Mouse (Mus musculus) CH12.LX (cell line): Measurements from ENCODE around the gene Fn1.

ENCODE experiments used
- CHD1 ChIP-seq: IDR thresholded peaks from 2 replicates; pipeline ENCODE4 v1.6.1; 2012; ENCODE audit warnings: low read depth, low read length, improper control_type of control experiment, inconsistent platforms
- CTCF ChIP-seq, 2 experiments: IDR thresholded peaks in 1 of 2; conservative IDR thresholded peaks in 1 of 2; 2 replicates each; pipeline ENCODE4 v1.5.1; 2011 to 2012; ENCODE audit warnings: low read depth in 2 of 2, low read length in 2 of 2, improper control_type of control experiment in 1 of 2, inconsistent platforms in 1 of 2, mild to moderate bottlenecking in 1 of 2, moderate library complexity in 1 of 2
- E2F4 ChIP-seq: IDR thresholded peaks from 2 replicates; pipeline ENCODE4 v1.6.1; 2011; ENCODE audit warnings: low read depth, low read length, improper control_type of control experiment; ENCODE audit not compliant: insufficient replicate concordance
- JUND ChIP-seq: conservative IDR thresholded peaks from 2 replicates; pipeline ENCODE4 v1.6.1; 2011; ENCODE audit warnings: low read depth, low read length, improper control_type of control experiment
- MAFK ChIP-seq: IDR thresholded peaks from 2 replicates; pipeline ENCODE4 v1.6.1; 2011; ENCODE audit warnings: low read length, improper control_type of control experiment; ENCODE audit not compliant: insufficient replicate concordance
- NRF1 ChIP-seq: IDR thresholded peaks from 2 replicates; pipeline ENCODE4 v1.6.1; 2014; ENCODE audit warnings: low read depth, mild to moderate bottlenecking, inconsistent platforms, low read length, improper control_type of control experiment, moderate library complexity
- PAX5 ChIP-seq: IDR thresholded peaks from 2 replicates; pipeline ENCODE4 v1.6.1; 2012; ENCODE audit warnings: low read length, inconsistent platforms, mixed read lengths
- POLR2A ChIP-seq: IDR thresholded peaks from 2 replicates; pipeline ENCODE4 v1.6.1; 2011; ENCODE audit warnings: low read depth, mild to moderate bottlenecking, improper control_type of control experiment, low read length
- TCF12 ChIP-seq: IDR thresholded peaks from 2 replicates; pipeline ENCODE4 v1.6.1; 2014; ENCODE audit warnings: low read depth, mild to moderate bottlenecking, inconsistent platforms, low read length, improper control_type of control experiment
- USF2 ChIP-seq: conservative IDR thresholded peaks from 2 replicates; pipeline ENCODE4 v1.6.1; 2011; ENCODE audit warnings: low read depth, low read length, improper control_type of control experiment
- ZNF384 ChIP-seq: IDR thresholded peaks from 2 replicates; pipeline ENCODE4 v1.6.1; 2012; ENCODE audit warnings: low read depth, low read length, improper control_type of control experiment, inconsistent platforms

DNA sequence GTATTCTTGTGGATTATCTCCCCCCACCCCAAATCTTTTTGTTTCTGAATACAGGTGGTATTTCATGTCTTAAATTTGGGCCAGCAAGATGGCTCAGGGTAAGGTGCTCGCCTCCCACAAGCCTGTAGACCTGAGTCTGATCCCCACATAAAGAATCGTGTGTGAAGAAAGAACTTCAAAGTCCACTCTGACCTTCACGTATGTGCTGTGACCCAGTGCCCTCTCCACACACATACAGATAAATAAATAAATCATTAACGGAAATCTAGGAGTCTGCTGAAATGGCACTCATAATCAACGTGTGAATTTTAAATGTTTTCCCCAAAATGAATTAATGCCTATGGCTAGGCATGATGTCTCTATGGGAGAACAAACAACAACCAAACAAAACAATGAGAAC, 16.9 kb downstream of the Fn1 start:
- no peak for TF ChIP-seq ZNF384
- no peak for TF ChIP-seq CTCF (conservative IDR thresholded peaks at IDR 0.05 in 1 of 2, IDR thresholded peaks at IDR 0.05 in 1 of 2; ENCODE audit: low read depth in 2 of 2, low read length in 2 of 2)
- no peak for TF ChIP-seq USF2
- no peak for TF ChIP-seq JUND
- no peak for TF ChIP-seq TCF12
- TF ChIP-seq POLR2A: no peak
- no peak for TF ChIP-seq E2F4
- no peak for TF ChIP-seq MAFK
- TF ChIP-seq CHD1: no peak
- TF ChIP-seq PAX5: no peak
- TF ChIP-seq NRF1: no peak
